Mouse (Mus musculus) gonadal fat pad, adult 2 months (tissue): Measurements from ENCODE around the gene Apbb1. TPM values are rescaled to one million over a fixed set of nuclear protein-coding genes. Genes with fewer than 3 reads are reported as not detected.

Experiments used
- DNase-seq: peaks from one replicate; pipeline ENCODE4 v3.0.0-alpha.2; 2012; ENCODE audit warnings: low read depth
- polyA plus RNA-seq: library from polyadenylated mRNA; depleted of rRNA; stranded (reverse); fragments of >200 nt; gene quantifications from 2 replicates; pipeline ENCODE4 v1.2.3, GENCODE M21; 2012; rRNA removed

Gene Apbb1
- polyA plus RNA-seq, 1 experiment: 22.7 TPM

DNA sequence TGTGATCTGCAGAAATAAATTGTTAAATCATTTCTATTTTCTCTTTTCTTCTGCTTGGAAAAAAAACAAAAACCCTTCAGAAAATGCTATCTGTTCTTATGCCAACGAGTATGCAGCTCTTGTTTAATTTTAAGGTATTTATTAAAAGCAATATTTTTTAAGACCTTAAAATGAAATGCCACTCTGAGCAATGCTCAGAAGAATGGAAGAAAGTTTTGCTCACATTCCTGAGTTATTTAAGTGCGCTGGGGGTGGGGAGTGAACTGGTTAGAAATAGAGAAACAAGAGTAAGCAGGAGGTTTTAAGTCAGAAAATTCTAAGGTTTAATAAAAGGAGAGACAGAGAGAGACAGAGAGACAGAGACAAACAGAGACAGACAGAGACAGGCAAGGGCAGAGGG is 61.7 kb downstream of the Apbb1 start:
- DNase-seq: no peak

DNA sequence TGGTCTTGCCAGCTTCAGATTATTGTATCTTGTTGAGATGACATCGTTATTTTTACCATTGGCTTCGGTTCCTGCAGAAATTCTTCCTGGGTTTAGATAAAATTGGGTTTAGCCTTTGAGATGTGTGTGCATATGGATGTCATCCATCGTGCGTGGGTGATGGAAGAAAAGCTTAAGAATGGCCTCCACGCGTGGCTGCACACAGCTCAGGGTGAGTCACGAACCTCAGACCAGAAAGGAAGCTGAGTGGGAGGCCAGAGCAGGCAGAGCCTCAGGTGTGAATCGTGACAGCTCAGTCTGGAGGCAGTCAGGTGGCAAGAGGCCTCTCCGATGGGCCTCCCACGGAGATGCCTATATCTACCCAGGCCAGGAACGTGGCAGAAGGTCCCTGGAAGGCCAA is 62.1 kb downstream of the Apbb1 start:
- DNase-seq: no peak

DNA sequence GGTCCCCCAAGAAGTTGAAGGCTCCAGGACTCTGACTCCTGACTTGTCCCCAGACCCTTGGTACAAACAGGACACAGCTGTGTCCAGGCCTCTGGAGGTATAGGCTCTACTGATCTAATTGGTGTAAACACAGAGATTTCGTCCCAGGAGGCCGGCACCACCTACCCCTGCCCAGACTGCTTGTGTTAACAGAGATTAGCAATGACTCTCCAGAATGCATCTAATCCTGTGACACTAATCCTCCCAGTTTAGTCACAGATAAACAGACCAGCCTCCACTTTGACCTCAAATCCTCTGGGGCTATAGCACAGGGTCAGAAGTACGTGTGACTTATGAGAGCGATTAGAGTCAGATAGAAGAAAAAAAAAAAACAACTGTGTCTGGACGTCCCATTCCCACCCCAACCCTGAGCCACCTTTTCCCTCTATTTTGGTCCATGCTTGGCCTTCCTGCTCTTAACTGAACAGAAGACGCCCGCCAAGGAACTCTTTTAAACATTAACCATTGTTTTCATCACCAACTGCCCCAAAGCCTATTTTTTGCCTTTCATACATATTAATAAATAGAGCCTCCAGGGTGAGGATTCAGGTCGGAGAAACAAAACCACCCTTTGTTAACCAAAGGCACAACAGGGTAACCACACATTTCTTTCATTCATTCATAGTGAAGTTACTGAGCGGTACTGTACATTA is 64.6 kb downstream of the Apbb1 start:
- DNase-seq: no peak

DNA sequence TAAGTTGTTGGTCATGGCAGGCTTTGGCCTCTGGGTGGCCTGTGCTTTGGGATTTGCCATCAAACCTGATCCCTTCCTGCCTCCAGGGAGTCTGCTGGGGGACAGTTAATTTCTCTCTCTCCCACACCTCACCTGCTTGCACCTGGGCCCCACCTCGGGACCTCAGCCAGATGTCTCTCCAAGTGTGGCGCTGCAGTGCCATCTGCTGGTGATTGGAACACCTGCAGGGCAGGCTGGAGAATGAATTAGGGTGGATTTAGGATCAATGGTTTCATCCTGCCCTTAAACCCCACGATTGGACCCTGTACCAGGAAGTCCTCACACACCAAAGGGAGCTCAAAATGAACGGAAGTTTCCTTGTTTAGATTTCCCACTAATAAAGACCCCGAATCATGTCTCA is 66.3 kb downstream of the Apbb1 start:
- DNase-seq: no peak

DNA sequence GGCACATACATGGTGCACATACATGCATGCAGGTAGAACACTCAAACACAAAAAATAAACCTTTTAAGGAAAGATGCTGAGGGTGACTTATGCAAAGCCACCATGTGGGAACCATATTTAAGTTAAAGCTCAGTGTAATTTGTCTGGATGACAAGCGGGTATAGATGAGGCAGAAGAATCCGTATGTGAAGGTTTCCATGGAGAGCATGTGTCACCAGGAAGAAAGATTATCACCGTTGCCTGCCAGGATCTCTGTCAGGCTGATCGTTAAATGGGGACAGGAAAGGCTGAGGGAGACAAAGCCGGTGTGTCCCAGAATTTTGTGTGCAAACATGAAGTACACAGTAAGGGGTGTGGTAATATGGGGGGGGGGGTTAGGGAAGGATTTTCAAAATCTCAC is 66.9 kb downstream of the Apbb1 start:
- DNase-seq: no peak

DNA sequence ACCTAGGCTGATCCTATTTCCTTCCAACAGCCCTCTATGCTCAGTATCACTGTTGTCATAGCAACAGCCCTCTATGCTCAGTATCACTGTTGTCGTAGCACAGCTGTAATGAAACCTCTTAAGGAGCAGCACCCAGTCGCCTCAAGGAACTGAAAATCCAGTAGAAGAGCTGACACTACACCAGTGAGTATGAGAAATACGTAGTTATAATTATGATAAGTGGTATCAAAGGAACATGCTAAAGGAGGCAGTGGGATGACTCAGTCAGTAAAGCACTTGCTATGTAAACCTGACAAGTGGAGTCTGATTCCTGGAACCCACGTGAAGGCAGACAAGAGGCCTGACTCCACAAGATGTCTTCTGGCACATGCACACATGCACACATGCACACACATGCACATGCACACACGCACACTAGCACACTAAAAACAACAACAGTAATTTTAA is 67.6 kb downstream of the Apbb1 start:
- no peak for DNase-seq

DNA sequence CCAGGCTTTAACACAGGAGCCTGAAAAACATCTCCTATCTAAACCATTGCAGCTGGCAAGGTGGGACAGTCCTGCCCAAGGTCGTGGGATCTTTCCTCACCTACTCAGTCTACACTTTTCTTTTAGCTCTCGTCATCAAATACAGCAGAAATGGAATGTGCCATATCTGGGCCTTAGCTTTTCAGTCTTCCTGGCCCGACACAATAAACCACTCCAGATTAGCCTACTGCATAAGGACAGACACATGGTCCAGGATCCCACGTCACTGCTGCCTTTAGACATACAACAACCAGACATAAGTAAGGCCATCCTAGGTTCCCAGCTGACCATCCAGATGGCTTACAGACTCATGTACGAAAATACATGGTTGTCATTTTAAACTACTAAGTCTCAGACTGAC is 71.3 kb downstream of the Apbb1 start:
- no peak for DNase-seq

Other genes with a start within 250 kb of the Apbb1 start
- gene Olfr690, start 247.5 kb downstream of the Apbb1 start, polyA plus RNA-seq: not detected in 2 replicates
- gene Olfr691, start 239.4 kb downstream of the Apbb1 start, polyA plus RNA-seq: not detected in 2 replicates
- not detected in 2 replicates for gene Olfr692, start 213.4 kb downstream of the Apbb1 start, polyA plus RNA-seq
- gene Gm5901, start 206.6 kb downstream of the Apbb1 start, polyA plus RNA-seq: 1.2 and 1.3 TPM in 2 replicates
- gene Fam160a2, start 181.6 kb downstream of the Apbb1 start, polyA plus RNA-seq: 49.3 and 50.2 TPM in 2 replicates
- gene Cnga4, start 177.1 kb downstream of the Apbb1 start, polyA plus RNA-seq: 0.55 and 0.91 TPM in 2 replicates
- gene Cckbr, start 155.9 kb downstream of the Apbb1 start, polyA plus RNA-seq: 0.42 and 1.2 TPM in 2 replicates
- gene Cavin3, start 99.4 kb downstream of the Apbb1 start, polyA plus RNA-seq: 136 and 260 TPM in 2 replicates
- 70.7 and 84.7 TPM in 2 replicates for gene Smpd1, start 27.3 kb downstream of the Apbb1 start, polyA plus RNA-seq
- gene Hpx, start 18.5 kb upstream of the Apbb1 start, polyA plus RNA-seq: 1.7 and 5.6 TPM in 2 replicates
- gene Trim3, start 51.9 kb upstream of the Apbb1 start, polyA plus RNA-seq: 52.2 and 52.6 TPM in 2 replicates
- 131 and 158 TPM in 2 replicates for gene Timm10b, start 58.4 kb upstream of the Apbb1 start, polyA plus RNA-seq
- 76.7 and 83.7 TPM in 2 replicates for gene Arfip2, start 58.8 kb upstream of the Apbb1 start, polyA plus RNA-seq
- gene Gm45799, start 58.9 kb upstream of the Apbb1 start, polyA plus RNA-seq: 118 and 194 TPM in 2 replicates
- gene Dnhd1, start 69.2 kb upstream of the Apbb1 start, polyA plus RNA-seq: 2.8 and 3.3 TPM in 2 replicates
- 233 and 256 TPM in 2 replicates for gene Ilk, start 154.9 kb upstream of the Apbb1 start, polyA plus RNA-seq
- 13.1 and 14.3 TPM in 2 replicates for gene Rrp8, start 155.7 kb upstream of the Apbb1 start, polyA plus RNA-seq
- gene Taf10, start 162.7 kb upstream of the Apbb1 start, polyA plus RNA-seq: 426 and 440 TPM in 2 replicates
- 122 and 170 TPM in 2 replicates for gene Tpp1, start 170.6 kb upstream of the Apbb1 start, polyA plus RNA-seq
- 5.8 and 7.3 TPM in 2 replicates for gene Dchs1, start 206.0 kb upstream of the Apbb1 start, polyA plus RNA-seq
- 306 and 351 TPM in 2 replicates for gene Mrpl17, start 229.4 kb upstream of the Apbb1 start, polyA plus RNA-seq